ENCODE assay signal across 20 mouse cellular contexts in the genomic region with DNA sequence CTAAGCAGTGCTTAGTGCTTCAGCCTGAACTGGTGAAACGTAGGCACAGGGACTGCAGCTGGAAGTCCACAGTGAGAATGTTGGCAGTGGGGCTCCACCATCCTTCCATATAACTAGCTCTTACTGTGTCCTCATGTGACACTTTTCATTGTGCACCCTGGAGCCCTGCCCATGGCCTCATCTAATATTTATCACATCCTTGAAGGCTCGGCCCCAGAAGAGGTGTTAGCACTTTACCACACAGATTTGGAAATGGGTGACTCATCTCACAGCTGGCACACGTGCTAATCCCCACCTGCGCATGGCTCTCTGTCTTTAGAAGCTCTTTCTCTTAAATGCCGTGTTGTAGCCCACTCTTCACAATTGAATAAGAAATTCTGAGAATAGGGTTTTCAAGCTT.
DNase-seq lines count a peak whose midpoint lies in the region; ATAC-seq lines count a peak whose summit lies in the region.
"Had no signal": no experiment of that assay in that cellular context is flagged by ENCODE, and none has a peak within 500 bp of the region (broad histone marks: within the 10 kb centered on the region; RNA-seq: fewer than 3 reads in every experiment).

No protein-coding gene starts in this region.

- H3K4me2 ChIP-seq in neural tube, embryonic 13.5 days = no peak overlapping the region
- H3K4me2 ChIP-seq: limb, embryonic 15.5 days; liver, embryonic 15.5 days had no signal

- no peaks in the 10 kb centered on the region for H3K27me3 ChIP-seq in neural tube, embryonic 13.5 days
- H3K27me3 ChIP-seq: limb, embryonic 15.5 days; liver, embryonic 15.5 days had no signal

- peaks cover 29% of the 10 kb centered on the region for H3K36me3 ChIP-seq in neural tube, embryonic 13.5 days
- H3K36me3 ChIP-seq: liver, embryonic 15.5 days had no signal

- no peaks in the 10 kb centered on the region for H3K9me3 ChIP-seq in neural tube, embryonic 13.5 days
- H3K9me3 ChIP-seq: forebrain, embryonic 10.5 days; limb, embryonic 15.5 days; liver, embryonic 15.5 days had no signal

- no peaks in the 10 kb centered on the region for H3K4me1 ChIP-seq in neural tube, embryonic 13.5 days (replicated peaks)
- H3K4me1 ChIP-seq: forebrain, embryonic 10.5 days; limb, embryonic 15.5 days; liver, embryonic 15.5 days had no signal

- ATAC-seq in neural tube, embryonic 13.5 days (ENCODE audit: low read depth) = peak; percentile 61; the same call in 1 of the 2 replicates

- H3K4me3 ChIP-seq in neural tube, embryonic 13.5 days = no peak overlapping the region
- H3K4me3 ChIP-seq: forebrain, embryonic 10.5 days; limb, embryonic 15.5 days; liver, embryonic 15.5 days; myocyte had no signal

- WGBS in neural tube, embryonic 13.5 days = 73% methylated on average over 5 of the region's 5 CpGs

- DNase-seq in frontal cortex, postnatal 36 days (ENCODE audit: low spot score in 2 of 2) = peak; percentile 24 to 35
- DNase-seq in frontal cortex, postnatal 25 days (ENCODE audit: low spot score in 2 of 2) = no peak
- DNase-seq in neural tube, embryonic 10.5 days (ENCODE audit: extremely low spot score, low spot score) = no peak
- peak; percentile 37 to 63 for DNase-seq in heart, adult 9 months (ENCODE audit: low spot score in 2 of 2)
- peak; percentile 42 for DNase-seq in heart, postnatal 4 days
- DNase-seq in gastrocnemius, adult 18-20 months (ENCODE audit: low spot score) = no peak
- no peak for DNase-seq in kidney, postnatal 4 days
- DNase-seq: B cell, adult 2 months; cerebellum, adult 2 months; cerebellum, postnatal 36 days; gastrocnemius, postnatal 36 days; kidney, adult 18-20 months; kidney, postnatal 25 days; midbrain, embryonic 14.5 days; thymus, postnatal 25 days had no signal

- H3K27ac ChIP-seq in neural tube, embryonic 13.5 days (replicated peaks) = no peak overlapping the region
- H3K27ac ChIP-seq: forebrain, embryonic 10.5 days; limb, embryonic 15.5 days; liver, embryonic 15.5 days had no signal

- no peak overlapping the region for H3K9ac ChIP-seq in neural tube, embryonic 13.5 days
- H3K9ac ChIP-seq: limb, embryonic 15.5 days; liver, embryonic 15.5 days had no signal

Comparison
In these comparisons a context has a peak if more than half of its experiments do, and no peak if none do; other contexts are left out.
1. DNase-seq: peak in frontal cortex, postnatal 36 days (2 of 2), heart, adult 9 months (2 of 2) and heart, postnatal 4 days (single experiment); none in frontal cortex, postnatal 25 days (0 of 2), neural tube, embryonic 10.5 days (single experiment), gastrocnemius, adult 18-20 months (single experiment) and kidney, postnatal 4 days (0 of 2).